14 mouse cellular contexts compared by ENCODE assay signal in the genomic region with DNA sequence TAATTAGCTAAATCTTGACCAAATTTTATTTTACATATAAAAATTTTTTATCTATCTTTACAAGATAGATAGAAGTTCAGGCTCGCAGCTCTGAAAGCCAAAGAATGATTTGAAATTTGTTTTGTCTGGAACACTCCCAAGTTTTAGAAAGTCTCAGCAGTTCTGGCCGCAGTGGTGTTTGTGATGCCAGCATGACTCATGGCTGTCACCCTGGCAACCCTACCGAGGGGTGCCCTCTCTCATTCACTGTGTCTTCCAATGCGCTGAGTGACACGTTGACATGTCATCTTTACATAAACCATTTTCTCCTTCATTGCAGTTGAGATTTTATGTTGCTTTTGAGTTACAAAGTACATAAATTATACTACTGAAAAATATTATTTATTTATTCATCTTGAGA.
DNase-seq lines count a peak whose midpoint lies in the region; ATAC-seq and TF ChIP-seq lines count a peak whose summit lies in the region.
"Had no signal": no experiment of that assay in that cellular context is flagged by ENCODE, and none has a peak within 500 bp of the region (broad histone marks: within the 10 kb centered on the region; RNA-seq: fewer than 3 reads in every experiment).

No protein-coding gene starts in this region.

- no peak overlapping the region for H3K4me2 ChIP-seq in forebrain, postnatal 0 days (ENCODE audit: low read depth)
- H3K4me2 ChIP-seq: embryonic facial prominence, embryonic 12.5 days; neural tube, embryonic 12.5 days had no signal

- no peaks in the 10 kb centered on the region for H3K4me1 ChIP-seq in forebrain, postnatal 0 days (ENCODE audit: insufficient read depth)
- no peaks in the 10 kb centered on the region for H3K4me1 ChIP-seq in forebrain, embryonic 10.5 days
- H3K4me1 ChIP-seq: embryonic facial prominence, embryonic 12.5 days had no signal

- H3K36me3 ChIP-seq in forebrain, postnatal 0 days (ENCODE audit: insufficient read depth) = no peaks in the 10 kb centered on the region
- H3K36me3 ChIP-seq in forebrain, embryonic 10.5 days (replicated peaks) = no peaks in the 10 kb centered on the region
- H3K36me3 ChIP-seq: embryonic facial prominence, embryonic 12.5 days; neural tube, embryonic 12.5 days had no signal

- DNase-seq in forebrain, postnatal 0 days = peak; percentile 56
- DNase-seq in forebrain, embryonic 10.5 days (ENCODE audit: extremely low spot score, low spot score) = no peak
- peak; percentile 17 to 18 for DNase-seq in right cerebral cortex, adult 2 months (ENCODE audit: low spot score in 2 of 2)
- no peak for DNase-seq in right cerebral cortex, postnatal 14 days
- peak; percentile 82 to 84 for DNase-seq in adrenal gland, postnatal 36 days
- peak; percentile 18 to 27 for DNase-seq in layer of hippocampus, postnatal 36 days
- DNase-seq in kidney, adult 18-20 months = no peak
- DNase-seq: kidney, postnatal 25 days; liver, postnatal 0 days; right cerebral cortex, postnatal 4 days had no signal

- no peak overlapping the region for H3K9ac ChIP-seq in forebrain, postnatal 0 days
- H3K9ac ChIP-seq: embryonic facial prominence, embryonic 12.5 days; liver, postnatal 0 days; neural tube, embryonic 12.5 days had no signal

- H3K27ac ChIP-seq in forebrain, postnatal 0 days (ENCODE audit: low read depth, low read length) = no peak overlapping the region
- H3K27ac ChIP-seq in forebrain, embryonic 10.5 days = no peak overlapping the region
- H3K27ac ChIP-seq: embryonic facial prominence, embryonic 12.5 days; neural tube, embryonic 12.5 days had no signal

- H3K4me3 ChIP-seq in forebrain, postnatal 0 days (ENCODE audit: low read depth, low read length) = no peak overlapping the region
- no peak overlapping the region for H3K4me3 ChIP-seq in forebrain, embryonic 10.5 days
- H3K4me3 ChIP-seq: embryonic facial prominence, embryonic 12.5 days; neural tube, embryonic 12.5 days had no signal

- no peaks in the 10 kb centered on the region for H3K27me3 ChIP-seq in forebrain, postnatal 0 days (ENCODE audit: insufficient read depth, low read length)
- H3K27me3 ChIP-seq in forebrain, embryonic 10.5 days (ENCODE audit: poor library complexity, severe bottlenecking) = no peaks in the 10 kb centered on the region
- H3K27me3 ChIP-seq: CH12.LX; embryonic facial prominence, embryonic 12.5 days; neural tube, embryonic 12.5 days had no signal

- H3K9me3 ChIP-seq in forebrain, postnatal 0 days (ENCODE audit: low read length) = no peaks in the 10 kb centered on the region
- no peaks in the 10 kb centered on the region for H3K9me3 ChIP-seq in forebrain, embryonic 10.5 days
- H3K9me3 ChIP-seq: embryonic facial prominence, embryonic 12.5 days; neural tube, embryonic 12.5 days had no signal

- ATAC-seq in forebrain, postnatal 0 days = peak; percentile 71; the same call in 1 of the 2 replicates
- ATAC-seq in erythroblast, adult 5-6 weeks (replicated peaks; ENCODE audit: low FRiP score, poor library complexity, severe bottlenecking) = no peak
- ATAC-seq: liver, postnatal 0 days had no signal

- TF ChIP-seq CTCF in forebrain, postnatal 0 days (IDR thresholded peaks at IDR 0.05; ENCODE audit: low read depth) = no peak

- 38% methylated on average over 5 of the region's 5 CpGs for WGBS in forebrain, postnatal 0 days
- WGBS in forebrain, embryonic 10.5 days = 88% methylated on average over 5 of the region's 5 CpGs

Comparison
In these comparisons a context has a peak if more than half of its experiments do, and no peak if none do; other contexts are left out.
1. DNase-seq: peak in forebrain, postnatal 0 days (single experiment), right cerebral cortex, adult 2 months (2 of 2), adrenal gland, postnatal 36 days (2 of 2) and layer of hippocampus, postnatal 36 days (2 of 2); none in forebrain, embryonic 10.5 days (single experiment), right cerebral cortex, postnatal 14 days (single experiment) and kidney, adult 18-20 months (single experiment).